Mouse (Mus musculus): ENCODE measurements around the gene Ice1. TPM values are rescaled to one million over a fixed set of nuclear protein-coding genes. Genes with fewer than 3 reads are reported as not detected.

Gene Ice1
- polyA plus RNA-seq (2015; fragmentation: Nextera tagmentation; extraction: Ambion mirVana), result 7.7 and 8.3 TPM in 2 replicates

DNA sequence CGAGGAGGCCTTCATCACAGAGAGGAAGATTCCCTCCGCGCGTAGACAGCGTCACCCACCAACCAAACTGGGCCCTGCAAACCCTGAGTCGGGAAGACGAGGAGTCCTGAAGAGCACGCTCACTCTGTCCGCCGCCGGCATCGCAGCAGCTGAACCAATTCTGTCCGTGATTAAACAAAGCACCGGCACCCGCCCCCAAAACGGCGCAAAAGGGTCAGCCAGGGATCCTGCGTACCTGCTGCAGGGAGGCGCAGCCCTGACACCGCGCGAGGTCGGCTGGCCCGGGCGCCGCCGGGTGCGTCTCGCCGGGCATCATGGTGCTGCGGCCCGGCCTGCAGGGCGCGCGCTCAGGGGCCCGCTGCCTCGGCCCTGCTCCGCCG, at the start of gene Ice1:
TSS of gene Ice1 (minus strand) at position 353 of the 380 bp plus-strand sequence.

Other genes starting within 250 kb of the Ice1 start
- 2.4 and 2.7 TPM in 2 replicates for gene Adamts16, start 204.2 kb upstream of the Ice1 start, polyA plus RNA-seq (2015; fragmentation: Nextera tagmentation; extraction: Ambion mirVana)